Mouse (Mus musculus) lung, postnatal 0 days (tissue): ENCODE measurements around the gene Gm28036.

ENCODE experiments used
- CTCF ChIP-seq: IDR thresholded peaks from 2 replicates; pipeline ENCODE4 v1.5.1; 2016; ENCODE audit warnings: antibody characterized with exemption, mild to moderate bottlenecking
- EP300 ChIP-seq: IDR thresholded peaks from 2 replicates; pipeline ENCODE4 v1.6.1; 2016; ENCODE audit warnings: antibody characterized with exemption, mild to moderate bottlenecking, control low read depth

DNA sequence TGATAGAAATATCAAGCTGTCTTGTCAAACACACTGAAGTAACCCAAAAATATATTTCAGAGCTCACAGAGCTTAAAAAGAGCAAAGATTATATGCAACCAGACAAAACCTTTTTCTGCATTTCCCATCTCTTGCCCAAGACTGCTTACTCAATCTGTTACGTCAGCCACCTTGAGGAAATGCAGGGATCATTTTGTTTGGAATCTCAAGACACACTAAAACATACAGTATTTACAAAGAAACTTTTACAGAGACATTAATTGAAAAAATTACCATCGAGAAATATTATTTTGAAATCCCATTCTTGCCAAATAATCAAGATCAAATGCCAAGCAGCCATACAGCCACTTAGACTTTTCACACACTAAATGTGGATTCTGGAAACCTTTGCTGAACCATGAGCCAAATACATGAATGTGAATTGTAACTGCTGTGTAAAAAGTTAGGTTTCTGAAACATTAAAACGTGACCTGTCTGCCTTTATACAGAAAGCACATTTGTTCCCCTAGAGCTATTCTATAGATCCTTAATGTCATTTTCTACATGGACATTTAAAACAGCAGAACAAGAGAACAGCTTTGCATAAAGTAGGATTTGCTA lies 20.5 kb upstream of the Gm28036 start:
- no peak for TF ChIP-seq EP300
- no peak for TF ChIP-seq CTCF
